Mouse (Mus musculus): ENCODE results near the gene Phox2a. TPM values are rescaled to one million over a fixed set of nuclear protein-coding genes. Genes with fewer than 3 reads are reported as not detected.
A peak's percentile ranks its signal among the peaks of the same experiment; 100 is the strongest.

Phox2a gene
- polyA plus RNA-seq, 1 experiment from 2014 or later, result 1.5 TPM

DNA sequence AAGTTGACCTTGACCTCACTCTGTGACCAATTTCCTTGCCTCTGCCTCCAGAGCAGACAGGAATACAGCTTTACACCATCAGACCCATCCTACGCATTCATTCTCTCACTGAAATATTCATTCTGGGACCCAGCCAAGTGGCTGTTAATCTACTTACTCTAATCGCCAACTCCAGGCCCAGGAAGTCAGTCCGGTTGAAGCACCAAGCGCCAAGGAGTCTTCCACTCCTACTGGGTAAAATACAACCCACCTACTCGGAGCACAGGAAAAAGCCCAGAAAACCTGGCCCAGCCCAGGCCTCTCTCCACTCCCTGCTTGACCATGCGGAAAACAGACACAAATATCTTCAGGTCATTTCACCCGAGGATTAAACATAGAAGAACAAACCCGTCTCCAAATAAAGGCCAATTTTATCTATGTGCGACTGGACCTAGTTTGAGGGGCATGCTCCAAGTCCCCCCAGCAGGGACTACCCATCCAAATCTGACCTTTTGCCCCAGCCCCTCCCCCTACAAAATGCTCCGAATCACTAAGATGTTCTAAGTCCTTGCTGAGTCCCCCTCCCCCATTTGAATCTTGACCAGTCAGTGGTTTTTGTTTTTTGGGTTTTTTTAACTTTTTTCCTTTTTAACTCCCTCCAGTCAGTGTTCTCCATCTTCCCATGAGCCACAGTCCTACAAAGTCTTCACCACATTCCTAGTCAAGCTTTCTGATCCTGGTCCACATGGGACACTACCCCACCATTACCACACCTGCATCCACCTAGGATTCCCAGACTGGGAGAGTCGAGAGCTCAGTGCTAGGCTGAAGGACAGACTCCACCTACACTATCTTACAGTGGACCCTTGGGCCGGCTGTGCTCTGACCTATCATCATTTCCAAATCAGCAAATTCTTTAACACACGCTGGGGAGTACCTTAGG lies 50.4 kb downstream of the Phox2a start:
- Histone ChIP-seq H3K4me2 (ENCODE audit: low read depth, low read length) (no peak overlapping the region), H3K4me3 (ENCODE audit: low read depth, low read length) (no peak overlapping the region), H3K36me3 (ENCODE audit: control insufficient read depth, insufficient read depth, low read length) (no peaks in the 10 kb centered on the region), H3K9ac (ENCODE audit: low read depth, low read length) (no peak overlapping the region), H3K9me3 (ENCODE audit: control insufficient read depth, low read length) (no peaks in the 10 kb centered on the region), H3K27ac (replicated peaks; ENCODE audit: low read depth, low read length) (no peak overlapping the region), H3K27me3 (replicated peaks; ENCODE audit: control insufficient read depth, insufficient read depth, low read length) (no peaks in the 10 kb centered on the region), H3K4me1 (ENCODE audit: control insufficient read depth, insufficient read depth, low read length) (no peaks in the 10 kb centered on the region)
- no peak for ATAC-seq (ENCODE audit: low read depth)
- DNase-seq (ENCODE audit: low spot score), result peak; percentile 13
- 67% methylated on average over 13 of the region's 13 CpGs for WGBS

DNA sequence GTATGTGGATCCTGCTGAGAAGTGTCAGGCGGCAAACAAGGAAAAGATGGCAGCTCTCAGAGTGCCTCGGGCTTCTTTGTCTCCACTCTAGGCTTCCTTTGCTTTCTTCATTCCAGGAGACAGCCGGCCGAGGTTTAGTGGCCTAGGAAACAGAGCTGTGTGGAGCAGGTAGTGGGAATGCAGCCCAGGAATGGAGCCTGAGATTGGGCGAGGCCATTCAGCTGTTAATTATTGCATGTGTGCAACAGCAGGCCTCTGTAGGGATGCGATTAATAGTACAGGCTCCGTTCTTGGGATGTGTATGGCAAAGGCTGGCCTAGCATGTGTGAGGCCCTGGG lies 51.0 kb downstream of the Phox2a start:
- Histone ChIP-seq H3K27me3 (replicated peaks; ENCODE audit: control insufficient read depth, insufficient read depth, low read length) (no peaks in the 10 kb centered on the region), H3K27ac (replicated peaks; ENCODE audit: low read depth, low read length) (no peak overlapping the region), H3K36me3 (ENCODE audit: control insufficient read depth, insufficient read depth, low read length) (no peaks in the 10 kb centered on the region), H3K4me2 (ENCODE audit: low read depth, low read length) (no peak overlapping the region), H3K9ac (ENCODE audit: low read depth, low read length) (no peak overlapping the region), H3K9me3 (ENCODE audit: control insufficient read depth, low read length) (no peaks in the 10 kb centered on the region), H3K4me3 (ENCODE audit: low read depth, low read length) (no peak overlapping the region), H3K4me1 (ENCODE audit: control insufficient read depth, insufficient read depth, low read length) (no peaks in the 10 kb centered on the region)
- DNase-seq (ENCODE audit: low spot score), result no peak
- ATAC-seq (ENCODE audit: low read depth), result no peak
- WGBS, result 61% methylated on average over 7 of the region's 7 CpGs

DNA sequence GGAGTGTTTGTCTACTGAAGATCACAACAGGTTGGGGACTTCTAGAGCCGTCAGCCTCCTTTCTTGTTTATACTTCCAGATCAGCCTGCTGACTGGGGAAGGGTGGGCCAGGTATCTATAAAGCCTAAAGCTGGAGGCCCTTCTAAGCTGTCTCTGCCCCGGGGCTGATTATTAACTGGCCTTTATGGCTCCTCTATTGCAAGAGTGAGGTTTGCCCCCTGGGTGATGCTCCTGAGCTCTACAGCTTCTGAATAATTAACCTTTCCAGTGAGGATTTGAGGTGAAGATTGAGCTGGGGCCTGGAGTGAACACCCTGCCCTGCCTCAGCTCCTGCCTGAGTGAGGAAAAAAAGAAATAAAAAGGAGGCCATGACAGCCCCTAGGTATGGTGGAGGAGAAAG lies 52.5 kb downstream of the Phox2a start, which contains the start of gene Folr1:
TSS of gene Folr1 (minus strand) at position 160 of the 400 bp plus-strand sequence.
- Histone ChIP-seq H3K4me3 (ENCODE audit: low read depth, low read length) (no peak within 1 kb of the TSS), H3K27me3 (replicated peaks; ENCODE audit: control insufficient read depth, insufficient read depth, low read length) (no peaks in the 10 kb centered on the region), H3K9ac (ENCODE audit: low read depth, low read length) (no peak within 1 kb of the TSS), H3K4me2 (ENCODE audit: low read depth, low read length) (no peak within 1 kb of the TSS), H3K4me1 (ENCODE audit: control insufficient read depth, insufficient read depth, low read length) (no peaks in the 10 kb centered on the region), H3K9me3 (ENCODE audit: control insufficient read depth, low read length) (no peaks in the 10 kb centered on the region), H3K27ac (replicated peaks; ENCODE audit: low read depth, low read length) (no peak within 1 kb of the TSS), H3K36me3 (ENCODE audit: control insufficient read depth, insufficient read depth, low read length) (no peaks in the 10 kb centered on the region)
- DNase-seq (ENCODE audit: low spot score) (no peak), ATAC-seq (ENCODE audit: low read depth) (no peak)
- WGBS, result 83% methylated on average over 2 of the region's 2 CpGs

DNA sequence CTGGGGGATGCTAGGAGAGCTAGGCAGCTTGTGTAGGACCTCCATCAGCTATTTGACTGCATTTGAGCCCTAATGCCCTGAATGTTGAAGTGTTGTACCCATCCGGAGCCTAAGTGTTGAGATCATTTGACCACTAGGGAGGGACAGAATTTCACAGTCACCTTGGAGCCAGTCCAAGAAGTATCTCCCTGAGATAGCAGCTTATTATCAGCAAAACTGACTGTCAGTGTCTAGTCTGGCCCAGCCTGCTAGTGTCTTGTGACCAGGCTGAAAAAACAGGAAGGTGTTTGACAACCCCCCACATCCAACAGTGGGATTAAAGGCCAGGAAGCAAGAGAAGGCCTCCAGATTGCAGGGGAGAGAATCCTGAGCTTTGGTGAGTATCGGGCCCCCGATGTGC lies 53.2 kb downstream of the Phox2a start:
- Histone ChIP-seq H3K4me2 (ENCODE audit: low read depth, low read length) (no peak overlapping the region), H3K4me3 (ENCODE audit: low read depth, low read length) (no peak overlapping the region), H3K27ac (replicated peaks; ENCODE audit: low read depth, low read length) (no peak overlapping the region), H3K9ac (ENCODE audit: low read depth, low read length) (no peak overlapping the region), H3K4me1 (ENCODE audit: control insufficient read depth, insufficient read depth, low read length) (no peaks in the 10 kb centered on the region), H3K27me3 (replicated peaks; ENCODE audit: control insufficient read depth, insufficient read depth, low read length) (no peaks in the 10 kb centered on the region), H3K36me3 (ENCODE audit: control insufficient read depth, insufficient read depth, low read length) (no peaks in the 10 kb centered on the region), H3K9me3 (ENCODE audit: control insufficient read depth, low read length) (no peaks in the 10 kb centered on the region)
- ATAC-seq (ENCODE audit: low read depth) (no peak), DNase-seq (ENCODE audit: low spot score) (no peak)
- 84% methylated on average over 3 of the region's 3 CpGs for WGBS

Other genes starting within 250 kb of the Phox2a start
- not detected in 2 replicates for gene Art2b, start 232.7 kb upstream of the Phox2a start, polyA plus RNA-seq (2014; fragmentation: Nextera tagmentation; extraction: Ambion mirVana)
- gene Clpb, start 154.7 kb upstream of the Phox2a start, polyA plus RNA-seq (2014; fragmentation: Nextera tagmentation; extraction: Ambion mirVana), result 37.5 and 48.5 TPM in 2 replicates
- gene Inppl1, start 19.9 kb downstream of the Phox2a start, polyA plus RNA-seq (2014; fragmentation: Nextera tagmentation; extraction: Ambion mirVana), result 34.3 and 36.2 TPM in 2 replicates
- 3.9 and 4.0 TPM in 2 replicates for gene Folr2, start 38.9 kb downstream of the Phox2a start, polyA plus RNA-seq (2014; fragmentation: Nextera tagmentation; extraction: Ambion mirVana)
- 60.8 and 62.0 TPM in 2 replicates for gene Anapc15, start 45.4 kb downstream of the Phox2a start, polyA plus RNA-seq (2014; fragmentation: Nextera tagmentation; extraction: Ambion mirVana)
- 1.4 and 4.5 TPM in 2 replicates for gene Folr1, start 52.5 kb downstream of the Phox2a start, polyA plus RNA-seq (2014; fragmentation: Nextera tagmentation; extraction: Ambion mirVana)
- 147 and 160 TPM in 2 replicates for gene Lamtor1, start 87.6 kb downstream of the Phox2a start, polyA plus RNA-seq (2014; fragmentation: Nextera tagmentation; extraction: Ambion mirVana)
- gene Tomt, start 88.0 kb downstream of the Phox2a start, polyA plus RNA-seq (2014; fragmentation: Nextera tagmentation; extraction: Ambion mirVana), result 0.22 and 0.37 TPM in 2 replicates
- gene Lrrc51, start 115.6 kb downstream of the Phox2a start, polyA plus RNA-seq (2014; fragmentation: Nextera tagmentation; extraction: Ambion mirVana), result 9.3 and 14.2 TPM in 2 replicates
- gene Numa1, start 115.8 kb downstream of the Phox2a start, polyA plus RNA-seq (2014; fragmentation: Nextera tagmentation; extraction: Ambion mirVana), result 88.9 and 97.8 TPM in 2 replicates
- gene Il18bp, start 200.4 kb downstream of the Phox2a start, polyA plus RNA-seq (2014; fragmentation: Nextera tagmentation; extraction: Ambion mirVana), result 2.0 and 3.0 TPM in 2 replicates
- gene Rnf121, start 247.2 kb downstream of the Phox2a start, polyA plus RNA-seq (2014; fragmentation: Nextera tagmentation; extraction: Ambion mirVana), result 33.5 TPM in 2 replicates
- gene Xndc1, start 247.2 kb downstream of the Phox2a start, polyA plus RNA-seq (2014; fragmentation: Nextera tagmentation; extraction: Ambion mirVana), result 14.5 and 17.5 TPM in 2 replicates
- gene Xntrpc, start 247.4 kb downstream of the Phox2a start, polyA plus RNA-seq (2014; fragmentation: Nextera tagmentation; extraction: Ambion mirVana), result 0.84 and 1.6 TPM in 2 replicates